Mouse (Mus musculus) cortical plate, adult 2 months (tissue): Measurements from ENCODE around the gene Olfr67. TPM values are rescaled to one million over a fixed set of nuclear protein-coding genes. Genes with fewer than 3 reads are reported as not detected.
"Not testable (repeated sequence)": the region's sequence is repeated elsewhere in the genome, so short reads cannot be mapped to it uniquely, and the experiment has no call there.

Source experiments
- H3K27ac ChIP-seq: fragments of 200-500 bp; 2 replicates; pipeline ENCODE4 v1.5.1; 2012; ENCODE audit warnings: low read length, control low read depth, inconsistent platforms; ENCODE audit not compliant: insufficient read depth
- H3K4me1 ChIP-seq: fragments of 200-500 bp; 2 replicates; pipeline ENCODE4 v1.6.1; 2011; ENCODE audit warnings: low read length; ENCODE audit not compliant: control insufficient read depth, insufficient read depth
- H3K4me3 ChIP-seq: fragments of 200-500 bp; 2 replicates; pipeline ENCODE4 v1.5.1; 2011; ENCODE audit warnings: mild to moderate bottlenecking, low read length, control low read depth; ENCODE audit not compliant: insufficient read depth
- CTCF ChIP-seq: fragments of 200-500 bp; IDR thresholded peaks from 2 replicates; pipeline ENCODE4 v1.5.1; 2011; ENCODE audit warnings: mild to moderate bottlenecking, control low read depth, low read length; ENCODE audit not compliant: insufficient read depth; ENCODE audit errors: extremely low read depth
- POLR2A ChIP-seq: fragments of 200-500 bp; IDR thresholded peaks from 2 replicates; pipeline ENCODE4 v1.6.1; 2011; ENCODE audit warnings: mild to moderate bottlenecking, low read length, control low read depth; ENCODE audit not compliant: insufficient read depth; ENCODE audit errors: extremely low read depth
- polyA plus RNA-seq: library from polyadenylated mRNA; depleted of rRNA; stranded (reverse); fragments of >200 nt; gene quantifications from 2 replicates; pipeline ENCODE4 v1.2.3, GENCODE M21; 2012; rRNA removed

The Olfr67 gene
- polyA plus RNA-seq, 1 experiment = not detected

DNA sequence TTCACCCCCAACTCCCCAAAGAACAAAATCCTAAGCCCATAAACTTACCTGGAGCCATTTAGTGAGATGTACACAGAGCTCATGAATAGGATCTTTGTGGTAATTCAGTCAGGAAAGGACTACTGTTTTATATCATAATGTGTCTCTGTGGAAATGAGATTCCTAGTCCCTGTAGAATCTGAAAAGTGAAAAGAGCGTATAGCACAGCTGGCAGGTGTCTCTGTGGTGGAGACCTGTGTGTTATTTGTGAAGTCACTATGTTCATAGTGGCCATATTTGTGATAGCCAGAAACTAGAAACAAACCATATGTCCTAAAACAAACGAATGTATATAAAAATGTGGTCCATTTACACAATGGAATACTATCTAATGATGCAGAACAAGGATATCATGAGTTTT is 20.1 kb downstream of the Olfr67 start, which contains the start of gene Olfr69:
Gene Olfr69 (minus strand): TSS at position 101 of the 400 bp plus-strand sequence.
- Histone ChIP-seq H3K4me3 (no peak within 1 kb of the TSS), H3K27ac (no peak within 1 kb of the TSS), H3K4me1 (no peaks in the 10 kb centered on the region)
- TF ChIP-seq POLR2A (no peak), CTCF (no peak)

DNA sequence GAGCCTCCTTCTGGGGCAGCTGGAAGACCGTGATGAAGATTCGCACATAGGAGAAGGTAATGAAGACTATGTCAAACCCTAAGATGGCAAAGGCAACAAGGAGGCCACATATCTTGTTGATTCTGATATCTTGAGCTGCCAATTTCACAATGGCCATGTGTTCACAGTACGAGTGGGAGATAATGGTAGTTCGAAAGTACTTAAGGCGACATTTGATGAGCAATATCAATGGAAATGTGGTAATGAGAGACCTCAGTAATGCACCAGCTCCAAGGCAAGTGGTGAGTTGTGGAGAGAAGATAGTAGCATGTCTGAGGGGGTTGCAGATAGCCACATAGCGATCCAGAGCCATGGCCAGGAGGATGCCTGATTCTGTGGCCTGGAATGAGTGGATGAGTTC is 23.9 kb downstream of the Olfr67 start:
- H3K4me1 ChIP-seq, H3K27ac ChIP-seq, H3K4me3 ChIP-seq: not testable (repeated sequence)

DNA sequence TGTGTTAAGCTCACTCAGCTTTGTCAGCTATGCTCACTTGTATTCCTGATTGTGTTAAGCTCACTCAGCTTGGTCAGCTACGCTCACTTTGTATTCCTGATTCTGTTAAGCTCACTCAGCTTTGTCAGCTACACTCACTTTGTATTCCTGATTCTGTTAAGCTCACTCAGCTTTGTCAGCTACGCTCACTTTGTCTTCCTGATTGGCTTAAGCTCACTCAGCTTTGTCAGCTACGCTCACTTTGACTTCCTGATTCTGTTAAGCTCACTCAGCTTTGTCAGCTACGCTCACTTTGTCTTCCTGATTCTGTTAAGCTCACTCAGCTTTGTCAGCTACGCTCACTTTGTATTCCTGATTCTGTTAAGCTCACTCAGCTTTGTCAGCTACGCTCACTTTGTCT is 29.4 kb downstream of the Olfr67 start:
- H3K27ac ChIP-seq, H3K4me1 ChIP-seq, H3K4me3 ChIP-seq: not testable (repeated sequence)

DNA sequence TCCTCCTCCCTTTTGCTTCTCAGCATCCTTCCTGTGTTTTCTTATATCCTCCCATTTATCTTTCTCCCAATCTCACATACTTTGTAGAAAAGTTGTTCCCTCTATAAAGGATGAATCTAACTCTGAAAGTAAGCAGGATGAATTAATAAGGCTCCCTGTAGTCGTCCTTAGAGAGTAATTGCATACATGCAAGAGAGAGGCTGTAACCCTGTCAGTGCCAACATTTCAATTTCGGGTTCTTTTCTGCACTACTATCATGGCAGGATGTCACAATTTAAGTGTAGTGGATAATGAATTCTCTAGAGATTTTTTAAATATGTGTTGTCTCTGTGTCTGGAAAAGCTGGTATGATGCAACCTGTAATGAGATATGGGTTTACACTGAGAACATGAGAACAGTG is 34.4 kb downstream of the Olfr67 start, which contains the start of gene Olfr630:
Gene Olfr630 (minus strand): TSS at position 101 of the 400 bp plus-strand sequence.
- TF ChIP-seq POLR2A = no peak
- no peak for TF ChIP-seq CTCF
- Histone ChIP-seq H3K4me3 (no peak within 1 kb of the TSS), H3K27ac (no peak within 1 kb of the TSS), H3K4me1 (no peaks in the 10 kb centered on the region)

DNA sequence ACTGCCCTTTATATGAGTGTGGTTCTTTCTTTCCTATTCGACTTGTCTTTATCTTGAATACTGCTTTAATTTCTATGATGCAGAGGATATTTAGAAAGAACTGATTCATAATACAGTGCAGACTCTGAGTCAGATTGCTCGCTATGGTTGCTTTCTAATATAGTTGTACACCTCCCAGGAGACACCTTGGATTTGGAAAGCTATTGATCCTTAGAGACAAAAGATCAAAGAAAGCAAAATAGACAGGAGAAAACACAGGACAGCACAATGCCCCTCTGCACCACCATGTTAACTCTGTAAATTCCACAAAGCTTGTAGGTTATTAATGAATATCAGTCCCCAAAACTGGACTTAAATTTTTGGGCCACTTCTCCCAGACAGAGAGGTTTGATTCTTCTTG is 46.8 kb downstream of the Olfr67 start, which contains the start of gene Olfr629:
Gene Olfr629 (minus strand): TSS at position 101 of the 400 bp plus-strand sequence.
- Histone ChIP-seq H3K4me3 (no peak within 1 kb of the TSS), H3K4me1 (no peaks in the 10 kb centered on the region), H3K27ac (no peak within 1 kb of the TSS)
- TF ChIP-seq POLR2A (no peak), CTCF (no peak)

Other genes with a start within 250 kb of the Olfr67 start
- not detected in 2 replicates for gene Olfr612, start 249.1 kb downstream of the Olfr67 start, polyA plus RNA-seq
- gene Olfr613, start 243.7 kb downstream of the Olfr67 start, polyA plus RNA-seq = not detected in 2 replicates
- not detected in 2 replicates for gene Olfr615, start 235.7 kb downstream of the Olfr67 start, polyA plus RNA-seq
- gene Olfr616, start 222.7 kb downstream of the Olfr67 start, polyA plus RNA-seq = not detected in 2 replicates
- not detected in 2 replicates for gene Olfr617, start 218.8 kb downstream of the Olfr67 start, polyA plus RNA-seq
- gene Olfr618, start 201.7 kb downstream of the Olfr67 start, polyA plus RNA-seq = not detected in 2 replicates
- not detected in 2 replicates for gene Olfr619, start 191.2 kb downstream of the Olfr67 start, polyA plus RNA-seq
- not detected in 2 replicates for gene Olfr620, start 179.3 kb downstream of the Olfr67 start, polyA plus RNA-seq
- gene Olfr622, start 149.1 kb downstream of the Olfr67 start, polyA plus RNA-seq = not detected in 2 replicates
- not detected in 2 replicates for gene Olfr623, start 128.1 kb downstream of the Olfr67 start, polyA plus RNA-seq
- gene Olfr624, start 120.6 kb downstream of the Olfr67 start, polyA plus RNA-seq = 0.02 TPM in 1 of 2 replicates, not detected in the other
- not detected in 2 replicates for gene Olfr625-ps1, start 109.1 kb downstream of the Olfr67 start, polyA plus RNA-seq
- gene Olfr243, start 77.2 kb downstream of the Olfr67 start, polyA plus RNA-seq = not detected in 2 replicates
- not detected in 2 replicates for gene Olfr628, start 61.4 kb downstream of the Olfr67 start, polyA plus RNA-seq
- gene Olfr629, start 46.9 kb downstream of the Olfr67 start, polyA plus RNA-seq = not detected in 2 replicates
- not detected in 2 replicates for gene Olfr630, start 34.5 kb downstream of the Olfr67 start, polyA plus RNA-seq
- not detected in 2 replicates for gene Olfr69, start 20.2 kb downstream of the Olfr67 start, polyA plus RNA-seq
- not detected in 2 replicates for gene Olfr68, start 12.1 kb downstream of the Olfr67 start, polyA plus RNA-seq
- 56.3 and 87.5 TPM in 2 replicates for gene Hbb-bt, start 22.2 kb upstream of the Olfr67 start, polyA plus RNA-seq
- 471 and 650 TPM in 2 replicates for gene Hbb-bs, start 36.3 kb upstream of the Olfr67 start, polyA plus RNA-seq
- gene Hbb-bh2, start 48.7 kb upstream of the Olfr67 start, polyA plus RNA-seq = not detected in 2 replicates
- not detected in 2 replicates for gene Hbb-bh1, start 51.3 kb upstream of the Olfr67 start, polyA plus RNA-seq
- gene Hbb-y, start 61.4 kb upstream of the Olfr67 start, polyA plus RNA-seq = 0.95 and 1.0 TPM in 2 replicates
- gene Olfr66, start 94.4 kb upstream of the Olfr67 start, polyA plus RNA-seq = not detected in 2 replicates
- gene Olfr64, start 102.7 kb upstream of the Olfr67 start, polyA plus RNA-seq = not detected in 2 replicates
- not detected in 2 replicates for gene Olfr65, start 111.7 kb upstream of the Olfr67 start, polyA plus RNA-seq
- not detected in 2 replicates for gene Olfr631, start 137.0 kb upstream of the Olfr67 start, polyA plus RNA-seq
- not detected in 2 replicates for gene Olfr632, start 142.5 kb upstream of the Olfr67 start, polyA plus RNA-seq
- gene Olfr633, start 152.6 kb upstream of the Olfr67 start, polyA plus RNA-seq = not detected in 2 replicates
- gene Olfr635, start 179.3 kb upstream of the Olfr67 start, polyA plus RNA-seq = not detected in 2 replicates
- gene Olfr638, start 206.9 kb upstream of the Olfr67 start, polyA plus RNA-seq = not detected in 2 replicates
- not detected in 2 replicates for gene Olfr639, start 225.5 kb upstream of the Olfr67 start, polyA plus RNA-seq
- not detected in 2 replicates for gene Olfr640, start 233.8 kb upstream of the Olfr67 start, polyA plus RNA-seq
- not detected in 2 replicates for gene Olfr641, start 243.6 kb upstream of the Olfr67 start, polyA plus RNA-seq